7 mouse cellular contexts compared by ENCODE assay signal in the genomic region with DNA sequence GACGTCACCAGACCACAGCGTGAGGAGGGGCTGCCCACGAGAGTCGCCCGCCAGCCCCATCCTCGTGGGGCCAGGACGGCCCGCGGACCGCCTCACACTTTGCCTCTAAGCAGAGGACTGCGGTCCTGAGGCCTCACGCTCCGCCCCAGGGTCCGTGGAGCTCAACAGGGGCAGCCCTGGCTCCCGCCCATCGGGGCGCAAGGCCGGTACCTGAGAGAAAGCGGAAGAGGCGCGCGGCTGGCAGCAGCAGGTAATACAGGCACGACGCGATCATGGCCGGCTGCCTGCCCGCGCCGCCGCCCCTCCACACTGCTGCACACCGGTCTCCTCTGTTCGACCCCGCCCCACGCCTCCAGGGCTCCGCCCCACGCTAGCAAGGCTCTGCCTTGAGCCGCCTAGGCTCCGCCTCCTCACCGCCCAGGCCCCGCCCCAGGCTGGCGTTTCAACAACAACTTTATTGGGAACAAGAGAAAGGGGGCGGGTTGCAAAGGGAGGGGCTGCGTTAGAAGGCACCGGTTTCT. TPM values are rescaled to one million over a fixed set of nuclear protein-coding genes. Genes with fewer than 3 reads are reported as not detected.
DNase-seq lines count a peak whose midpoint lies in the region; ATAC-seq lines count a peak whose summit lies in the region.

A gene (minus strand): TSS at position 341 of the 521 bp plus-strand sequence.

- DNase-seq in adrenal gland, adult 8-10 months = peak; percentile 93
- DNase-seq in embryo, embryonic 9.5 days (ENCODE audit: extremely low spot score) = peak; percentile 97
- DNase-seq in gastrocnemius, postnatal 4 days (ENCODE audit: low spot score in 2 of 2) = peak; percentile 90 to 97
- DNase-seq in left cerebral cortex, postnatal 36 days (ENCODE audit: low spot score in 2 of 2) = peak; percentile 91 to 94
- peak; percentile 99 for DNase-seq in midbrain, embryonic 11.5 days (ENCODE audit: low spot score, missing footprints)
- DNase-seq in skeletal muscle tissue, adult 2 months (ENCODE audit: low read depth, low spot score) = peak; percentile 91

- under 1% methylated on average over 44 of the region's 44 CpGs for WGBS in intestine, embryonic 16.5 days
- WGBS in midbrain, embryonic 11.5 days = 0% methylated on average over 44 of the region's 44 CpGs

- H3K9ac ChIP-seq in intestine, embryonic 16.5 days (ENCODE audit: low read depth, low read length) = peak within 1 kb of the TSS; percentile 76
- peak within 1 kb of the TSS; percentile 76 for H3K9ac ChIP-seq in midbrain, embryonic 11.5 days (ENCODE audit: low read length)

- H3K9me3 ChIP-seq in intestine, embryonic 16.5 days (ENCODE audit: control insufficient read depth, low read length) = no peaks in the 10 kb centered on the region
- no peaks in the 10 kb centered on the region for H3K9me3 ChIP-seq in midbrain, embryonic 11.5 days (ENCODE audit: control insufficient read depth, low read length)

- no peaks in the 10 kb centered on the region for H3K36me3 ChIP-seq in intestine, embryonic 16.5 days (ENCODE audit: control insufficient read depth, insufficient read depth, low read length)
- no peaks in the 10 kb centered on the region for H3K36me3 ChIP-seq in midbrain, embryonic 11.5 days (ENCODE audit: control insufficient read depth, insufficient read depth, low read length)

- H3K4me1 ChIP-seq in intestine, embryonic 16.5 days (ENCODE audit: control insufficient read depth, insufficient read depth, low read length) = no peaks in the 10 kb centered on the region
- peaks cover 3% of the 10 kb centered on the region for H3K4me1 ChIP-seq in midbrain, embryonic 11.5 days (ENCODE audit: control insufficient read depth, insufficient read depth, low read length)

- H3K27ac ChIP-seq in intestine, embryonic 16.5 days (ENCODE audit: low read length) = no peak within 1 kb of the TSS
- no peak within 1 kb of the TSS for H3K27ac ChIP-seq in midbrain, embryonic 11.5 days (ENCODE audit: low read depth, low read length)

- peak within 1 kb of the TSS; percentile 88 for H3K4me2 ChIP-seq in intestine, embryonic 16.5 days (ENCODE audit: low read depth, low read length)
- H3K4me2 ChIP-seq in midbrain, embryonic 11.5 days = peak within 1 kb of the TSS; percentile 96

- peak; percentile 100 for ATAC-seq in intestine, embryonic 16.5 days
- ATAC-seq in midbrain, embryonic 11.5 days (ENCODE audit: low FRiP score) = peak; percentile 99

- H3K4me3 ChIP-seq in intestine, embryonic 16.5 days (ENCODE audit: low read length) = peak within 1 kb of the TSS; percentile 74
- H3K4me3 ChIP-seq in midbrain, embryonic 11.5 days (ENCODE audit: low read depth, low read length) = peak within 1 kb of the TSS; percentile 72

- intact Hi-C loops in left cerebral cortex, postnatal 36 days (cut with DNase I) = no loop called here

- no peaks in the 10 kb centered on the region for H3K27me3 ChIP-seq in intestine, embryonic 16.5 days (replicated peaks; ENCODE audit: control insufficient read depth, insufficient read depth, low read length)
- H3K27me3 ChIP-seq in midbrain, embryonic 11.5 days (ENCODE audit: control insufficient read depth, insufficient read depth, low read length) = no peaks in the 10 kb centered on the region

RNA-seq across cellular contexts. Expression of the gene that starts here (rescaled TPM):
- 1 to 10 TPM; 2.7 to 6.6 (median 4.6) TPM for total RNA-seq in adrenal gland, adult 8-10 months (2022)
- total RNA-seq in gastrocnemius, postnatal 4 days (2021) = 10 to 100 TPM in 1 of 2 experiments, 1 to 10 TPM in 1; 7.5 to 10.2 TPM
- polyA plus RNA-seq in intestine, embryonic 16.5 days (2015; fragmentation: Nextera tagmentation; extraction: Ambion mirVana) = 4.8 and 5.3 TPM in 2 replicates
- 1 to 10 TPM; 8.0 to 9.4 TPM for total RNA-seq in left cerebral cortex, postnatal 36 days (2021)
- polyA plus RNA-seq in midbrain, embryonic 11.5 days (2014; fragmentation: Nextera tagmentation; extraction: Ambion mirVana) = 12.2 and 12.5 TPM in 2 replicates
